Mouse (Mus musculus) ES-E14 (cell line): Measurements from ENCODE around the gene Ptbp1. TPM values are rescaled to one million over a fixed set of nuclear protein-coding genes. Genes with fewer than 3 reads are reported as not detected.

Experiments used
- DNase-seq: peaks from one replicate; pipeline ENCODE4 v3.0.0-alpha.2; 2013; ENCODE audit warnings: low read depth, low spot score
- H3K27ac ChIP-seq: 2 replicates; pipeline ENCODE4 v1.5.1; 2012; ENCODE audit warnings: low read depth, mild to moderate bottlenecking, low read length, moderate library complexity, mixed read lengths; ENCODE audit not compliant: poor library complexity, insufficient read depth, severe bottlenecking
- H3K36me3 ChIP-seq: 2 replicates; pipeline ENCODE4 v1.6.1; 2012; ENCODE audit warnings: mild to moderate bottlenecking, low read length, moderate library complexity, mixed read lengths; ENCODE audit not compliant: control insufficient read depth, poor library complexity, insufficient read depth, severe bottlenecking
- H3K4me1 ChIP-seq, 2 experiments: fragments of 150-350 bp in 1 of 2; sonication (generic) in 1 of 2; 2 replicates each; pipeline ENCODE4 v1.6.1; 2012; ENCODE audit warnings: low read length in 2 of 2, mild to moderate bottlenecking in 1 of 2, mixed read lengths in 1 of 2; ENCODE audit not compliant: control insufficient read depth in 2 of 2, insufficient read depth in 2 of 2, poor library complexity in 1 of 2
- H3K4me3 ChIP-seq, 2 experiments: fragments of 150-350 bp in 1 of 2; sonication (generic) in 1 of 2; 2 replicates each; pipeline ENCODE4 v1.5.1; 2012; ENCODE audit warnings: low read length in 2 of 2, low read depth in 1 of 2, mild to moderate bottlenecking in 1 of 2, mixed read lengths in 1 of 2; ENCODE audit not compliant: insufficient read depth in 1 of 2, poor library complexity in 1 of 2, severe bottlenecking in 1 of 2
- H3K9ac ChIP-seq: 2 replicates; pipeline ENCODE4 v1.6.1; 2012; ENCODE audit warnings: low read depth, mild to moderate bottlenecking, low read length, mixed read lengths; ENCODE audit not compliant: poor library complexity, insufficient read depth, severe bottlenecking
- H3K9me3 ChIP-seq: fragments of 150-350 bp; sonication (generic); 2 replicates; pipeline ENCODE4 v1.6.1; 2012; ENCODE audit warnings: low read depth, mild to moderate bottlenecking, low read length; ENCODE audit not compliant: control insufficient read depth, insufficient read depth
- CHD2 ChIP-seq: IDR thresholded peaks from 2 replicates; pipeline ENCODE4 v1.6.1; 2014; ENCODE audit warnings: mild to moderate bottlenecking, low read depth, low read length, inconsistent platforms
- HCFC1 ChIP-seq: IDR thresholded peaks from 2 replicates; pipeline ENCODE4 v1.6.1; 2012; ENCODE audit warnings: low read length, inconsistent platforms, borderline replicate concordance; ENCODE audit not compliant: insufficient read depth
- MAFK ChIP-seq: IDR thresholded peaks from 2 replicates; pipeline ENCODE4 v1.6.1; 2014; ENCODE audit warnings: mild to moderate bottlenecking, low read depth, low read length, inconsistent platforms; ENCODE audit not compliant: insufficient read depth
- ZC3H11A ChIP-seq: IDR thresholded peaks from 2 replicates; pipeline ENCODE4 v1.6.1; 2012; ENCODE audit warnings: low read depth, mild to moderate bottlenecking, inconsistent platforms, low read length, borderline replicate concordance
- ZNF384 ChIP-seq: IDR thresholded peaks from 2 replicates; pipeline ENCODE4 v1.6.1; 2012; ENCODE audit warnings: low read depth, low read length, inconsistent platforms
- in situ Hi-C, 2 experiments: fragments of 600-800 bp; cut with MboI; formaldehyde crosslinking; loops; one replicate each; pipeline ENCODE4 v1.15.1; 2025; ENCODE audit warnings: low sequenced_read_pairs in 2 of 2, inconsistent platforms in 1 of 2; ENCODE audit not compliant: unreplicated experiment in 2 of 2
- total RNA-seq: library from RNA; depleted of rRNA; stranded (reverse); fragments of 300-350 nt; gene quantifications from 2 replicates; pipeline ENCODE4 v1.2.3, GENCODE M21; 2012

The Ptbp1 gene
- total RNA-seq, 1 experiment, result 403 TPM

DNA sequence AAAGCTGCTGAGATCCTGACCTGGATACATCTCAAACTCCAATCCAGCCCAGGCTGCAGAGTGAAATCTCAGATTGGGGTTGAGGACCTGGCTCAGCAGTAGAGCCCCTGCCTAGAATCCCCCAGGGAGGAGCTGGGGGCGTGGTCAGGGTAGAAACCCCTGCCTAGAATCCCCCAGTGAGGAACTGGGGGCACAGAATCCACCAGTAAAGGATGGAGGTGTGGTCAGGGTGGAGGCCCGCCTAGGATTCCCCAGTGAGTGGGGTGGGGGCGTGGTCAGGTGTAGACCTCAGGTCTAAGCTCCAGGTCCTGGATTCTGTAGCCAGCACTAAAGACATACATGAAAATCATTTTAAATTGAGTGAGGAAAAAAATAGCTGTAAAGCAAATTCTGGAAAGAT, 18.6 kb downstream of the Ptbp1 start:
- no peak for DNase-seq
- no peaks in the 10 kb centered on the region for H3K4me1 ChIP-seq
- no peak for TF ChIP-seq CHD2
- TF ChIP-seq HCFC1, result no peak
- TF ChIP-seq ZNF384, result no peak
- no peak for TF ChIP-seq ZC3H11A
- H3K27ac ChIP-seq, result no peak overlapping the region
- H3K9ac ChIP-seq, result no peak overlapping the region
- no peak overlapping the region for H3K4me3 ChIP-seq
- no peaks in the 10 kb centered on the region for H3K9me3 ChIP-seq
- no peaks in the 10 kb centered on the region for H3K36me3 ChIP-seq
- in situ Hi-C loops, result no loop called here

DNA sequence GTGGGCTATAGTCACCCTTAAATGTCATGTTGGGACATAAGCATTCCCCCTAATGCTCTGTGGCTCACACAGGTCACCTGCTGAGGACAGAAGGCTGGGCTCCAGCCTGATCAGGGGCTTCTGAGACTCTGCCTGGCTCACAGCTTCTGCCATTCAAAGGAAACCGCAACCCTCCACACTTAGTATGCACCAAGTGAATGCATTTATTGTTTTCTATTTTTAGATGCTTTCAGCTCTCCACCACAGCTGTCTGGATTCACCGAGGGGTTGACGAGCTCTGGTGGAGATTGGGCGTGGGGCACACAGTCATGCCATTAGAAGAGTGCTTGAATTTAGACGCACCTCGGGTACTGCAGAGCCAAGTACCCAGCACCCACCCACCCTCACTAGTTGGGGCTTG, 19.1 kb downstream of the Ptbp1 start:
- no peak for DNase-seq
- Histone ChIP-seq H3K4me1 (no peaks in the 10 kb centered on the region), H3K27ac (no peak overlapping the region), H3K4me3 (no peak overlapping the region), H3K36me3 (no peaks in the 10 kb centered on the region), H3K9me3 (no peaks in the 10 kb centered on the region), H3K9ac (no peak overlapping the region)
- TF ChIP-seq ZC3H11A (no peak), CHD2 (no peak)
- in situ Hi-C loops, result no loop called here

DNA sequence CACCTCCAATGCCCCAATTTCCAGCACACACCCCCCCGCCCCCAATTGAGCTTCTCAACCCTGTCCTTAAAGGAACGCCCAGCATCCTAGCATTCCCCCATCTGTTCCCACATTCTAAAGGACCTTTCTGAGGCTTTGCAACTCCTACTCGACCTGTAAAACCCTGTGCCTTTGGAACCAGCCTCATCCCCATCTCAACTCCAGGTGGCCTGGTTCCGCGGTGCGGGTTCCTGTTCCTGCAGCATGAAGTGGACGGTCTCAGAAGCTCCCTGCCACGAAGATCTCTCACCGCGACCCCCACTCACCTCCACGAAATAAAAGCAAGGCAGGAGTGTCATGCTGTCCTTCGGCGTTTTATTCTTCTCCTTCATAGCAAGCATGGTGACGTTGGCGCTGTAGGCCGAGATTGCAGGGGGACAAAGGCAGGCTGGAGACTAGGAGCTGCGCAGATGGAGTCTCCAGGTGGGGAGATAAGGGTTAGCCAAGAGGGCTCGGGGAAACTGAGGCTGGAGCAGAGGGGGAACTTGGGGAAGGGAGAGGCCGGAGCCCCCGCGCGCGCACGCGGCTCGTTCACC, 19.6 kb downstream of the Ptbp1 start:
- no peak for DNase-seq
- H3K9ac ChIP-seq, result no peak overlapping the region
- H3K4me1 ChIP-seq, result no peaks in the 10 kb centered on the region
- no peaks in the 10 kb centered on the region for H3K9me3 ChIP-seq
- H3K27ac ChIP-seq, result no peak overlapping the region
- peak overlapping the region; percentile 66 to 73 for H3K4me3 ChIP-seq
- no peaks in the 10 kb centered on the region for H3K36me3 ChIP-seq
- TF ChIP-seq CHD2 (no peak), HCFC1 (no peak), MAFK (no peak), ZC3H11A (no peak), ZNF384 (no peak)
- in situ Hi-C loops, result no loop called here

DNA sequence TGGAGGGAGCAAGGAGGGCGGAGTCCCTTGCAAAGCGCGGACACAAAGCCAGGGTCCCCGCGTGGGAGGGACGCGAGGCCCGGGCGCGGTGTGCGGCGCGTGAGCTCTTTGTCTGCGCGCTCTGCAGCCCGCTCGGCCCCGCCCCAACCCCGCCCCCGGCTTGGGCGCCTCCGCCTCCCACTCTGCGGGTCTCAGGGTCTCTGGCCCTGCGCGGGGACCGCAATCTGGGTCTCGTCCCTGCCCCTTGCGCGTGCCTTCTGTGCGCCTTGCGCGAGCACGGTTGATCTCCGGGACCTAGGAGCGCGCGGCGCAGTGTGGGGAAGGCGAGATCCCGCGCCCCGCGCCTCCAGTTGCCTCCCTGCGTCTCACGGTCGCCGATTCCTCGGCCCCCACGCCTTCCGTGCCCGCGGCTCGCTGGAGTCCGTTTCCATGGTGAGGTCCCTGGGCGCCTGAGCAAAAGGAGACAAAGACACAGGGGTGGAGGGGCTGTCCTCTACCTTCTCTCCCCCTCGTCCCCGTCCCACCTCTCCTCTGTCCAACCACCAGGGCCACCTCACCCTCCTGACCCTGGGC, 20.1 kb downstream of the Ptbp1 start, which contains the start of the genes Prtn3 and Plppr3:
Gene Prtn3, plus strand, starts transcription at position 187 of the 573 bp plus-strand sequence.
Gene Plppr3, minus strand, starts transcription at position 345 of the 573 bp plus-strand sequence.
- no peaks in the 10 kb centered on the region for H3K9me3 ChIP-seq
- no peaks in the 10 kb centered on the region for H3K4me1 ChIP-seq
- TF ChIP-seq CHD2, result no peak
- no peak for TF ChIP-seq HCFC1
- no peak for TF ChIP-seq ZNF384
- no peak for TF ChIP-seq ZC3H11A
- TF ChIP-seq MAFK, result no peak
- H3K27ac ChIP-seq, result no peak within 1 kb of the TSS
- in situ Hi-C loops, result no loop called here
- H3K9ac ChIP-seq, result peak within 1 kb of the TSS; percentile 32
- DNase-seq, result no peak
- H3K4me3 ChIP-seq, result peak within 1 kb of the TSS; percentile 66 to 73
- no peaks in the 10 kb centered on the region for H3K36me3 ChIP-seq

DNA sequence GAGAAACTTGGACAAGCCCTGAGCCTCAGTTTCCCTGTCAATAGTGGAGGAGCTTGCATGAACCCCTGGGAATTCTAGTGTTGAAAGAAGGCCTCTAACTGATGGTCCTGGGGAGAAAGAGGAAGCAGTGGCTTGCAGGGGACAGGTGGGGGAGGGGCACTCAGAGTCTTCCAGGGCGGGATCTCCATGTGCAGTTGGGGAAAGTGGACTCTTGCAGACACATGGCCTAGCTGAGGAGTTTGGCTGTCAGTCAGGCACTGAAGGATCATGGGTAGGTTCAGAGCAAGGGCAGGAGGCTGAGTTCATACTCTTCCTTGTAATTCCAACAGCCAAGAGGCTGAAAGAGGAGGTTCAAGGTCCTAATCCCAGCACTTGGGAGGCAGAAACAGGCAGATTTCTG, 22.9 kb downstream of the Ptbp1 start:
- in situ Hi-C loops, result no loop called here
- no peak overlapping the region for H3K4me3 ChIP-seq
- no peak overlapping the region for H3K9ac ChIP-seq
- H3K4me1 ChIP-seq, result peaks cover 0 to 15% of the 10 kb centered on the region in 2 experiments; a peak in 1 of 4 replicates
- no peak for DNase-seq
- H3K27ac ChIP-seq, result no peak overlapping the region
- no peaks in the 10 kb centered on the region for H3K36me3 ChIP-seq
- TF ChIP-seq MAFK, result no peak
- TF ChIP-seq ZNF384, result no peak
- no peak for TF ChIP-seq HCFC1
- no peak for TF ChIP-seq ZC3H11A
- TF ChIP-seq CHD2, result no peak
- no peaks in the 10 kb centered on the region for H3K9me3 ChIP-seq
